Mouse (Mus musculus) megakaryocyte, embryonic 14.5 days (primary cell): ENCODE results near the gene Hoxb6. TPM values are rescaled to one million over a fixed set of nuclear protein-coding genes. Genes with fewer than 3 reads are reported as not detected.

ENCODE experiments used
- H3K27me3 ChIP-seq: replicated peaks from 2 replicates; pipeline ENCODE3; 2012; ENCODE audit warnings: inconsistent platforms
- H3K36me3 ChIP-seq: replicated peaks from 2 replicates; pipeline ENCODE3; 2012; ENCODE audit warnings: low read length, inconsistent platforms, mixed read lengths
- H3K4me1 ChIP-seq: 2 replicates; pipeline ENCODE4 v1.6.1; 2012; ENCODE audit warnings: inconsistent platforms
- H3K4me3 ChIP-seq: replicated peaks from 2 replicates; pipeline ENCODE3; 2012; ENCODE audit warnings: moderate library complexity, mild to moderate bottlenecking, inconsistent platforms
- H3K9me3 ChIP-seq: 2 replicates; pipeline ENCODE4 v1.6.1; 2012; ENCODE audit warnings: inconsistent platforms
- FLI1 ChIP-seq: IDR thresholded peaks from 2 replicates; pipeline ENCODE4 v1.6.1; 2012; ENCODE audit warnings: low read length, inconsistent platforms, mixed read lengths
- GATA1 ChIP-seq: IDR thresholded peaks from 3 replicates; pipeline ENCODE4 v1.6.1; 2012; ENCODE audit warnings: mixed read lengths, low read length, inconsistent platforms, borderline replicate concordance
- polyA plus RNA-seq: library from polyadenylated mRNA; stranded (reverse); fragments of >175 nt; gene quantifications from 2 replicates; pipeline ENCODE4 v1.2.3, GENCODE M21; 2012; ENCODE audit warnings: low replicate concordance; ENCODE audit not compliant: insufficient read depth

The Hoxb6 gene
- polyA plus RNA-seq, 1 experiment, result not detected

DNA sequence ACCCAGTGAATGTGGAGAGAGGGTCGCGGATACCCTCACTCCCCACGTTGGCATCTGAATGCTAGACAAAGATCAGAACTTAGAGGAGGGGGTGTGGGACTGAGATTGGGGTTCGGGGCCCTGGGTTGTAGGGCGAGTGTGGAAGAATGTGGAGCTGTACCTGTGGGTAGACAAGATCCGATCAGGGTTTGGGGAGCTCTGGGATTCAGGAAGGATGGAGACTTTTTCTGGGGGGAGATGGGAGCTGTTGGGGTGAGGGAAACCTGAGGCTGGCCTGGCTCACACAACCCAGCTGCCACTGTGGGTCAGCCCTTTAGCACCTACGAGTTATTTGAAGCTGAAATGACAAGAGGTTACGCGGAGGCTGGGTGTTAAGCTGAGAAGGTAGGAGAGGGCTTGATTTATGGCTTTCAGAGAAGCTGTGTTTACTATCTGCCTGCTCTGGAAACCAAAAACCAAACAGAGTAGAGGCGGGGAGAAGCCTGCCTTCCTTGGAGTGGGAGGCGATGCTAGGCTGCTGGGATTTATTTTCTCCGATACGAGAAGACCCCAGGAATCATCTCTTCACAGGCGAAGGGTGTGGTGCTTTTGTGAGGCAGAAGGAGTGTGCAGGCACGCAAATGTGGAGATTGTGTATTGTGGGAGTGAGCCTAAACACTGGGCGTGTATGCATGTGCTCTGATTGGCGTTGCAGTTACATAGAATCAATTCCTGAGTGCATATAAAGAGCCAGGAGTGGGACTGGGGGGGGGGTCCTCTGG lies 41.1 kb downstream of the Hoxb6 start:
- peaks cover 89% of the 10 kb centered on the region for H3K27me3 ChIP-seq

DNA sequence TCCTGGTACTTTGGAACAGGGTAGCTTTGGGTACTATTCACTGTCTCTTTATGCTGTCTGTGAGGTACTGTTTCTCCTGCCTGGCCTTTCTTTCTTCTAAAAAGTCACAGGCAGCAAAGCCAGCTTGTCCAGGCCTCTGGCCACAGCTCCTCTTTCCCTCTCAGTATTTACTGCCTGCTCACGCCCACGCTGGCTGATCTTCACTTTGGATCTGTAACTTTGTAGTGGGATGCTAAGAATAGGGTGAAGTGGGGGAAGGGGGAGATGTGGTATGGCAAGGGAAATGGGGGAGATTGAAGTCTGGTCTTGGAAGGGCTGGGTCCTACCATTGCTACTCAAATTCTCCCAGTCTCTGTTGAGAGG lies 41.7 kb downstream of the Hoxb6 start:
- TF ChIP-seq FLI1 (no peak), GATA1 (no peak)
- H3K4me3 ChIP-seq, result no peak overlapping the region
- peaks cover 91% of the 10 kb centered on the region for H3K27me3 ChIP-seq
- no peaks in the 10 kb centered on the region for H3K9me3 ChIP-seq
- no peaks in the 10 kb centered on the region for H3K36me3 ChIP-seq
- H3K4me1 ChIP-seq, result no peaks in the 10 kb centered on the region

More for the DNA sequence above, 41.1 kb downstream of the Hoxb6 start:
- Histone ChIP-seq H3K4me3 (no peak overlapping the region), H3K4me1 (no peaks in the 10 kb centered on the region), H3K9me3 (no peaks in the 10 kb centered on the region), H3K36me3 (no peaks in the 10 kb centered on the region)
- TF ChIP-seq FLI1 (no peak), GATA1 (no peak)

DNA sequence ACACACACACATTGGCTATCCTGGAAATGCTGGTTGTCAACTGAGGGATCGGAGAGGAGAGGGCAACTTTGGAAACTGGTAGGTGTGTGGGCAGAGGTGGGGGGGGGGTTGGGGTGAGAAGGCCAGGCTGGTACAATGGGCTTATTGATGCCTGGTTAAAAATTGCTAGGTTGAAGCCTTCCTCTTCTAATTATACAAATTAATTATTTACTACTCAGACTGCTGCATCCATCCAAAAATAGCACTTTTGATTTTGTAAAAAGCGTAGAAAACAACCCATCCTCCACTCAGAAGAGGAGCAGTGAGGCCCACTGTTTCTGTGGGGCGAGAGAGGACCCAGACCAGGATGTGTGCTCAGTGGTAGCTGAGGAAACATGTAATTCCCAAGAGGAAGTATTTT lies 42.7 kb downstream of the Hoxb6 start:
- no peak overlapping the region for H3K4me3 ChIP-seq
- H3K36me3 ChIP-seq, result no peaks in the 10 kb centered on the region
- no peak for TF ChIP-seq FLI1
- no peak for TF ChIP-seq GATA1
- H3K9me3 ChIP-seq, result no peaks in the 10 kb centered on the region
- peaks cover 94% of the 10 kb centered on the region for H3K27me3 ChIP-seq
- H3K4me1 ChIP-seq, result no peaks in the 10 kb centered on the region

DNA sequence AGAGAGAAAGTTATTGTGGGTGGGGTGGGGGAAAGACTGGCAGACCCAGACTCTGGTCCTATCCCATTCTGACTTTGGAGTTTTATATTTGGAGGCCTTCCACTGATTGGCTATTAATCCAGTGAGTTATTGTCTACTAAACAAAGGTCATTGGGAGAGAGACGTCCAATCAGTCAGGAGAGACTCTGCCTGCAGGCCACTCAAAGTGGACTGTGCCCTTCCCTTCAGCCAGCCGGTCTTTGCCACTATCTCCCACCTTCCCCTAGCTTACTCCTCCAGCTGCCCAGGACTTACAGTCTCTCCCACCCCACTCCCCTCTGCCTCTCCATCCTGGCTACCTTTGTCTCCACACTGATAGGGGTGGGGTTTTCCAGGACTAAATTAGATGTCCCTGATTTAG lies 44.3 kb downstream of the Hoxb6 start:
- TF ChIP-seq GATA1, result no peak
- no peak for TF ChIP-seq FLI1
- Histone ChIP-seq H3K27me3 (peaks cover 94% of the 10 kb centered on the region), H3K9me3 (no peaks in the 10 kb centered on the region), H3K36me3 (no peaks in the 10 kb centered on the region), H3K4me1 (no peaks in the 10 kb centered on the region; the same call in 1 of the 2 replicates), H3K4me3 (no peak overlapping the region)

DNA sequence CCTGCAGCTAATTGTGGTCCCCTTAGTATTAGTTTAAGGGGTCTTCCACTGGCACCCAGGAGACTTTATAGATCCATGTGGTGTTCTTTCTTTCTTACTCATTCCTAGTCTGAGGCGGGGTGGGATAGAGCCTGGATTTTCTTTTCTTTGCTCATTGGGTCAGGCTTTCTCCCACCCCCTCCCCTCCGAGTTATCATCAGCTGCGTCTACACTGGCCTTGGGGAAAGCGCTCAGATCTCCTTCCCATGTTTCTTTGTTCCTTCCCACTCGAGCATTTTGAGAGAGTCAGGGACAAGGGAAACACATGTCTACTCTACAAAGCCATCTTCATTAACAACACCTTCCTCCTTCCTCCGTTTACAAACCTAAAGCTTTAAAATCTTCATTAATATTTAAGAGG lies 44.8 kb downstream of the Hoxb6 start:
- Histone ChIP-seq H3K4me3 (no peak overlapping the region), H3K27me3 (peaks cover 94% of the 10 kb centered on the region), H3K4me1 (no peaks in the 10 kb centered on the region; the same call in 1 of the 2 replicates), H3K36me3 (no peaks in the 10 kb centered on the region), H3K9me3 (no peaks in the 10 kb centered on the region)
- TF ChIP-seq FLI1 (no peak), GATA1 (no peak)

GRCm38 (mm10) chr11:96338957-96339855 lies 46.9 kb downstream of the Hoxb6 start:
- no peak for TF ChIP-seq GATA1
- no peak for TF ChIP-seq FLI1
- Histone ChIP-seq H3K9me3 (no peaks in the 10 kb centered on the region), H3K27me3 (peaks cover 91% of the 10 kb centered on the region), H3K36me3 (no peaks in the 10 kb centered on the region), H3K4me1 (no peaks in the 10 kb centered on the region; the same call in 1 of the 2 replicates), H3K4me3 (no peak overlapping the region)

GRCm38 (mm10) chr11:96340698-96341365 lies 48.6 kb downstream of the Hoxb6 start:
- H3K36me3 ChIP-seq, result no peaks in the 10 kb centered on the region
- no peak for TF ChIP-seq FLI1
- TF ChIP-seq GATA1, result no peak
- H3K9me3 ChIP-seq, result peaks cover 3% of the 10 kb centered on the region; the same call in 1 of the 2 replicates
- no peak overlapping the region for H3K4me3 ChIP-seq
- H3K4me1 ChIP-seq, result no peaks in the 10 kb centered on the region; the same call in 1 of the 2 replicates
- H3K27me3 ChIP-seq, result peaks cover 93% of the 10 kb centered on the region

GRCm38 (mm10) chr11:96341701-96342575 lies 49.7 kb downstream of the Hoxb6 start:
- H3K27me3 ChIP-seq, result peaks cover 93% of the 10 kb centered on the region
- peak overlapping the region; percentile 72 for H3K4me3 ChIP-seq
- no peaks in the 10 kb centered on the region; the same call in 1 of the 2 replicates for H3K4me1 ChIP-seq
- H3K36me3 ChIP-seq, result no peaks in the 10 kb centered on the region
- H3K9me3 ChIP-seq, result peaks cover 4% of the 10 kb centered on the region; the same call in 1 of the 2 replicates
- no peak for TF ChIP-seq FLI1
- no peak for TF ChIP-seq GATA1

DNA sequence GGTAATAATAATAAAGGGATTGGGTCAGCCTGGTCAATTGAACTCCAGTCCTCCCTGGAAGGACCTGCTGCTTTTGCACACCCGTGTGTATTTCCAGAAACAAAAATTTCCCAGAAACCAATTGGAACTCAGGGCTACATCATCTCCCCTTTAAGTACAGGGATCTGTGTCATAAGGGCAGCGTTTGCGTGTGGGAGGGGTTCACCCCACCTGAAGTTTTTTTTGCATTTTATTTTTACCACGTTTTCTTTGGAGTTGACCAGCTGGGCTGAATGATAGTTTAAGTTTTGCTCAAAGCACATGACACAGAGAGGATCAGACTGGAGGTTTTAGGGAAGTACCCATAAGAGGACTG lies 50.3 kb downstream of the Hoxb6 start:
- Histone ChIP-seq H3K36me3 (no peaks in the 10 kb centered on the region), H3K4me3 (no peak overlapping the region), H3K4me1 (no peaks in the 10 kb centered on the region; the same call in 1 of the 2 replicates), H3K9me3 (peaks cover 4% of the 10 kb centered on the region; the same call in 1 of the 2 replicates), H3K27me3 (peaks cover 90% of the 10 kb centered on the region)
- TF ChIP-seq FLI1, result no peak
- no peak for TF ChIP-seq GATA1
